8 mouse cellular contexts compared by ENCODE assay signal in genomic region chr15:101479666-101480060, GRCm38 (mm10). TPM values are rescaled to one million over a fixed set of nuclear protein-coding genes. Genes with fewer than 3 reads are reported as not detected.
DNase-seq lines count a peak whose midpoint lies in the region; ATAC-seq and TF ChIP-seq lines count a peak whose summit lies in the region.

No protein-coding gene starts in this region.

- no peak for DNase-seq in kidney, postnatal 0 days (ENCODE audit: low spot score)
- no peak for DNase-seq in kidney, postnatal 14 days
- DNase-seq in spleen, adult 12 weeks (ENCODE audit: low spot score), result no peak
- DNase-seq in cerebellum, postnatal 36 days, result no peak

- no peaks in the 10 kb centered on the region for H3K36me3 ChIP-seq in kidney, postnatal 0 days (ENCODE audit: insufficient read depth, low read length)
- H3K36me3 ChIP-seq in embryonic facial prominence, embryonic 15.5 days, result no peaks in the 10 kb centered on the region
- H3K36me3 ChIP-seq in intestine, postnatal 0 days (ENCODE audit: control insufficient read depth, insufficient read depth), result no peaks in the 10 kb centered on the region
- no peaks in the 10 kb centered on the region for H3K36me3 ChIP-seq in neural tube, embryonic 14.5 days (ENCODE audit: control insufficient read depth, insufficient read depth, low read length)

- ATAC-seq in kidney, postnatal 0 days (replicated peaks; ENCODE audit: low FRiP score, low read depth), result no peak
- ATAC-seq in embryonic facial prominence, embryonic 15.5 days (ENCODE audit: insufficient number of reproducible peaks, low FRiP score, low TSS enrichment, low read depth), result no peak
- no peak for ATAC-seq in intestine, postnatal 0 days
- peak; percentile 63; the same call in 1 of the 2 replicates for ATAC-seq in neural tube, embryonic 14.5 days (ENCODE audit: low read depth)
- no peak for ATAC-seq in monocyte, adult 5-6 weeks (replicated peaks; ENCODE audit: insufficient number of reproducible peaks, low FRiP score, low TSS enrichment, poor library complexity, severe bottlenecking)

- no peak overlapping the region for H3K9ac ChIP-seq in kidney, postnatal 0 days (ENCODE audit: low read depth, low read length)
- no peak overlapping the region for H3K9ac ChIP-seq in embryonic facial prominence, embryonic 15.5 days
- H3K9ac ChIP-seq in intestine, postnatal 0 days (ENCODE audit: low read depth, low read length), result no peak overlapping the region
- peak overlapping the region; percentile 35; the same call in 1 of the 2 replicates for H3K9ac ChIP-seq in neural tube, embryonic 14.5 days (replicated peaks; ENCODE audit: low read depth, low read length)

- 25% methylated on average over 11 of the region's 11 CpGs for WGBS in kidney, postnatal 0 days
- 33% methylated on average over 11 of the region's 11 CpGs for WGBS in embryonic facial prominence, embryonic 15.5 days
- WGBS in intestine, postnatal 0 days, result 36% methylated on average over 11 of the region's 11 CpGs
- 24% methylated on average over 11 of the region's 11 CpGs for WGBS in neural tube, embryonic 14.5 days

- no peaks in the 10 kb centered on the region for H3K9me3 ChIP-seq in kidney, postnatal 0 days (replicated peaks; ENCODE audit: low read length)
- H3K9me3 ChIP-seq in embryonic facial prominence, embryonic 15.5 days (replicated peaks), result no peaks in the 10 kb centered on the region
- H3K9me3 ChIP-seq in intestine, postnatal 0 days (ENCODE audit: control insufficient read depth), result no peaks in the 10 kb centered on the region
- no peaks in the 10 kb centered on the region for H3K9me3 ChIP-seq in neural tube, embryonic 14.5 days (ENCODE audit: control insufficient read depth, low read length)

- no peak overlapping the region for H3K27ac ChIP-seq in kidney, postnatal 0 days
- no peak overlapping the region for H3K27ac ChIP-seq in embryonic facial prominence, embryonic 15.5 days (replicated peaks)
- no peak overlapping the region for H3K27ac ChIP-seq in intestine, postnatal 0 days (ENCODE audit: low read depth, low read length)
- H3K27ac ChIP-seq in neural tube, embryonic 14.5 days (ENCODE audit: low read depth, low read length), result no peak overlapping the region

- H3K4me1 ChIP-seq in kidney, postnatal 0 days (replicated peaks; ENCODE audit: insufficient read depth, low read length), result peaks cover 6% of the 10 kb centered on the region; the same call in 1 of the 2 replicates
- peaks cover 9% of the 10 kb centered on the region for H3K4me1 ChIP-seq in embryonic facial prominence, embryonic 15.5 days
- no peaks in the 10 kb centered on the region for H3K4me1 ChIP-seq in intestine, postnatal 0 days (replicated peaks; ENCODE audit: control insufficient read depth, insufficient read depth, low read length)
- peaks cover 6% of the 10 kb centered on the region; the same call in 1 of the 2 replicates for H3K4me1 ChIP-seq in neural tube, embryonic 14.5 days (ENCODE audit: control insufficient read depth, insufficient read depth, low read length)

- TF ChIP-seq CTCF in kidney, postnatal 0 days (IDR thresholded peaks at IDR 0.05; ENCODE audit: low read depth), result no peak
- no peak for TF ChIP-seq CTCF in intestine, postnatal 0 days (IDR thresholded peaks at IDR 0.05; ENCODE audit: low read depth)

- H3K4me3 ChIP-seq in kidney, postnatal 0 days (replicated peaks; ENCODE audit: low read depth, low read length), result peak overlapping the region; percentile 17; the same call in 1 of the 2 replicates
- peak overlapping the region; percentile 31 for H3K4me3 ChIP-seq in embryonic facial prominence, embryonic 15.5 days (replicated peaks)
- peak overlapping the region; percentile 32 for H3K4me3 ChIP-seq in intestine, postnatal 0 days (ENCODE audit: low read depth, low read length)
- peak overlapping the region; percentile 18 for H3K4me3 ChIP-seq in neural tube, embryonic 14.5 days (ENCODE audit: low read depth, low read length)

- H3K4me2 ChIP-seq in kidney, postnatal 0 days (ENCODE audit: low read length), result peak overlapping the region; percentile 56
- H3K4me2 ChIP-seq in embryonic facial prominence, embryonic 15.5 days (replicated peaks), result peak overlapping the region; percentile 63
- H3K4me2 ChIP-seq in intestine, postnatal 0 days (replicated peaks; ENCODE audit: low read depth), result peak overlapping the region; percentile 67
- peak overlapping the region; percentile 67 for H3K4me2 ChIP-seq in neural tube, embryonic 14.5 days (ENCODE audit: low read depth, low read length)

- H3K27me3 ChIP-seq in kidney, postnatal 0 days (ENCODE audit: insufficient read depth, low read length), result no peaks in the 10 kb centered on the region
- 0 out of 2 replicates have a peak, but pooled peaks cover 2% of the 10 kb centered on the region for H3K27me3 ChIP-seq in embryonic facial prominence, embryonic 15.5 days
- peaks cover 11% of the 10 kb centered on the region for H3K27me3 ChIP-seq in intestine, postnatal 0 days (replicated peaks; ENCODE audit: control insufficient read depth, insufficient read depth, low read length)
- H3K27me3 ChIP-seq in neural tube, embryonic 14.5 days (ENCODE audit: control insufficient read depth, insufficient read depth, low read length), result no peaks in the 10 kb centered on the region

RNA-seq across cellular contexts. Expression of gene Krt86, which starts 6.4 kb away (rescaled TPM):
- polyA plus RNA-seq in kidney, postnatal 0 days (2015; fragmentation: Nextera tagmentation; extraction: Ambion mirVana), result not detected in 2 replicates
- polyA plus RNA-seq in embryonic facial prominence, embryonic 15.5 days (2015; fragmentation: Nextera tagmentation; extraction: Ambion mirVana), result 2.1 and 5.3 TPM in 2 replicates
- not detected in 2 replicates for polyA plus RNA-seq in intestine, postnatal 0 days (2015; fragmentation: Nextera tagmentation; extraction: Ambion mirVana)
- polyA plus RNA-seq in neural tube, embryonic 14.5 days (2014; fragmentation: Nextera tagmentation; extraction: Ambion mirVana), result not detected in 2 replicates
- 0.11 to 2.1 TPM in 2 of 3 replicates, not detected in the other for total RNA-seq in monocyte, adult 5-6 weeks (2017)

RNA-seq across cellular contexts. Expression of gene Krt83, which starts 11.6 kb away (rescaled TPM):
- not detected in 2 replicates for polyA plus RNA-seq in kidney, postnatal 0 days (2015; fragmentation: Nextera tagmentation; extraction: Ambion mirVana)
- polyA plus RNA-seq in embryonic facial prominence, embryonic 15.5 days (2015; fragmentation: Nextera tagmentation; extraction: Ambion mirVana), result 5.6 and 16.5 TPM in 2 replicates
- polyA plus RNA-seq in intestine, postnatal 0 days (2015; fragmentation: Nextera tagmentation; extraction: Ambion mirVana), result not detected in 2 replicates
- not detected in 2 replicates for polyA plus RNA-seq in neural tube, embryonic 14.5 days (2014; fragmentation: Nextera tagmentation; extraction: Ambion mirVana)
- not detected in 3 replicates for total RNA-seq in monocyte, adult 5-6 weeks (2017)

RNA-seq across cellular contexts. Expression of gene Krt81, which starts 16.1 kb away (rescaled TPM):
- polyA plus RNA-seq in kidney, postnatal 0 days (2015; fragmentation: Nextera tagmentation; extraction: Ambion mirVana), result not detected in 2 replicates
- polyA plus RNA-seq in embryonic facial prominence, embryonic 15.5 days (2015; fragmentation: Nextera tagmentation; extraction: Ambion mirVana), result 4.2 and 10.2 TPM in 2 replicates
- not detected in 2 replicates for polyA plus RNA-seq in intestine, postnatal 0 days (2015; fragmentation: Nextera tagmentation; extraction: Ambion mirVana)
- polyA plus RNA-seq in neural tube, embryonic 14.5 days (2014; fragmentation: Nextera tagmentation; extraction: Ambion mirVana), result 0.17 TPM in 1 of 2 replicates, not detected in the other
- total RNA-seq in monocyte, adult 5-6 weeks (2017), result not detected in 3 replicates

RNA-seq across cellular contexts. Expression of gene Krt88, which starts 32.1 kb away (rescaled TPM):
- polyA plus RNA-seq in kidney, postnatal 0 days (2015; fragmentation: Nextera tagmentation; extraction: Ambion mirVana), result 0.13 TPM in 1 of 2 replicates, not detected in the other
- polyA plus RNA-seq in embryonic facial prominence, embryonic 15.5 days (2015; fragmentation: Nextera tagmentation; extraction: Ambion mirVana), result not detected in 2 replicates
- not detected in 2 replicates for polyA plus RNA-seq in intestine, postnatal 0 days (2015; fragmentation: Nextera tagmentation; extraction: Ambion mirVana)
- polyA plus RNA-seq in neural tube, embryonic 14.5 days (2014; fragmentation: Nextera tagmentation; extraction: Ambion mirVana), result not detected in 2 replicates
- total RNA-seq in monocyte, adult 5-6 weeks (2017), result not detected in 3 replicates

RNA-seq across cellular contexts. Expression of gene Gm49425, which starts 37.4 kb away (rescaled TPM):
- not detected in 2 replicates for polyA plus RNA-seq in kidney, postnatal 0 days (2015; fragmentation: Nextera tagmentation; extraction: Ambion mirVana)
- 8.5 and 16.4 TPM in 2 replicates for polyA plus RNA-seq in embryonic facial prominence, embryonic 15.5 days (2015; fragmentation: Nextera tagmentation; extraction: Ambion mirVana)
- polyA plus RNA-seq in intestine, postnatal 0 days (2015; fragmentation: Nextera tagmentation; extraction: Ambion mirVana), result not detected in 2 replicates
- polyA plus RNA-seq in neural tube, embryonic 14.5 days (2014; fragmentation: Nextera tagmentation; extraction: Ambion mirVana), result 0.29 TPM in 1 of 2 replicates, not detected in the other
- total RNA-seq in monocyte, adult 5-6 weeks (2017), result not detected in 3 replicates
